Mouse (Mus musculus): Measurements from ENCODE around the gene Sltm.
"Not testable (repeated sequence)": the region's sequence is repeated elsewhere in the genome, so short reads cannot be mapped to it uniquely, and the experiment has no call there.

The Sltm gene

DNA sequence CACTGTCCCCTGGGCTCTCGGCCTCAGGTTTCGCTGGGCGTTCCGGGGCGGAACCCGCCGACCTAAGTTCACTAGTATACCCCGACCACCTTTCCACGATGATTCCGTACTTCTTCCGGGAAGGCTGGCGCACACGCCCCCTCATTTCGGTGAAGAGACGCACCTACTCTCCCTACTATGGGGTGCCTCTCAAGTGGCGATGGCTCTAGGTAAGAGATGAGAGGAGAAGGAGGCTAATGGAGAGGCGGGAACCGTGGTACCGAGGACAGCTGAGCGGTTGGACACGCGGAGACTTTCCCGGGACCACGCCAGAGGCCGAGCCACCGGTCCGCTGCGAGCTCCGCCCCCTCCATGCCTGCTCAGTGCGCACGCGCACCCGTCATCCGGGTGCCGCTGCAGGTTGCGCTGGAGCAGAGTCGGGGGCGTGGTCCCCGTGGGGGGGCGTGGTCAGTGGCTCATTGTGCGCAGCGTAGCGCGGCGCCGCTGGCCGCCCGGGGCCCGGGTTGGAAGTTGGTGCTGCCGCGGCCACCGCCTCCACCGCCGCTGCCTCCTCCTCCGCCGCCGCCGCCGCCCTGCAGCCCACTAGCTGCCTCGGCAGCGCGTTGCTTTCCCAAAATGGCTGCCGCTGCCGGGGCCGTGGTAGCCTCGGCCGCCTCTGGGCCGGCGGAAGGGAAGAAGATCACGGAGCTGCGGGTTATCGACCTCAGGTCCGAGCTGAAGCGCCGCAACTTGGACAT, at the start of gene Sltm:
Gene Sltm, plus strand, starts transcription at position 450 of the 737 bp plus-strand sequence.
- DNase-seq (ENCODE audit: low spot score in 2 of 2) = peak; percentile 100

DNA sequence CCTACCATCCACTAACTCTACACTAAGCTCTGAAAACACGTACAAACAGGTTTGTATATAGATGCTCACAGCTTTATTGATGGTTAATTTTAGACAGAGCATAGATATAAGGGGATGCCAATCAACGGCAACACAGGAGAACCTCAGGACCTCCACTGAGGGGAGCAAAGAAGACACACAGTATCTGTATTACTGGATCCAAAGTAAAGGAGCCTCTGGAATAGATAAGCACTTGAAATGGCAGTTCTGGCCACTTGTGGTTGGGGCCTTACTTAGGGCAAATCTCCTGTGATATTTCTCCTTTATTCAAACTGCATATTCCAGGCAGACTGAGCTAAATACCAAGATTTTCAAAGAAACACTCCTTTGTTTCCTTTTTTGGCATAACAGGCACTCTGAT, 49.5 kb upstream of the Sltm start:
- DNase-seq (ENCODE audit: low spot score in 2 of 2) = no peak

DNA sequence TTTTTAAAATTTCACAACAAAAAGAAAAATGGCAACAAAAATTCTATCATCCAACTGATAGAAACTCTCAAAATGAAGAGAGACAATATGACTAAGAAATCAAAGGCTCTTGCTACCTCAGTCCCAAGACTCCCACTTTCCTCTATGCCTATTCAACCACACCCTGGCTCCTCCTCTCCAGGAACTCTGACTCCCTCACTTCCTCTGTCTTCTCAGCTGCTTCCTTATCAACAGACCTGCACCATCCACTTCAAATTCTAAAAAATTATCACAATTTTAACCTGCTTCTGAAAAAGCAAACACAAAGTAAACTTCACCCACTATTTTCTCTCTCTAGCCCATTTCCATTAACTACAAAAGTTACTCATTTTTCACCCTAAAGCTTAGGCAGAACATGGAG, 45.6 kb upstream of the Sltm start:
- no peak for DNase-seq (ENCODE audit: low spot score in 2 of 2)

DNA sequence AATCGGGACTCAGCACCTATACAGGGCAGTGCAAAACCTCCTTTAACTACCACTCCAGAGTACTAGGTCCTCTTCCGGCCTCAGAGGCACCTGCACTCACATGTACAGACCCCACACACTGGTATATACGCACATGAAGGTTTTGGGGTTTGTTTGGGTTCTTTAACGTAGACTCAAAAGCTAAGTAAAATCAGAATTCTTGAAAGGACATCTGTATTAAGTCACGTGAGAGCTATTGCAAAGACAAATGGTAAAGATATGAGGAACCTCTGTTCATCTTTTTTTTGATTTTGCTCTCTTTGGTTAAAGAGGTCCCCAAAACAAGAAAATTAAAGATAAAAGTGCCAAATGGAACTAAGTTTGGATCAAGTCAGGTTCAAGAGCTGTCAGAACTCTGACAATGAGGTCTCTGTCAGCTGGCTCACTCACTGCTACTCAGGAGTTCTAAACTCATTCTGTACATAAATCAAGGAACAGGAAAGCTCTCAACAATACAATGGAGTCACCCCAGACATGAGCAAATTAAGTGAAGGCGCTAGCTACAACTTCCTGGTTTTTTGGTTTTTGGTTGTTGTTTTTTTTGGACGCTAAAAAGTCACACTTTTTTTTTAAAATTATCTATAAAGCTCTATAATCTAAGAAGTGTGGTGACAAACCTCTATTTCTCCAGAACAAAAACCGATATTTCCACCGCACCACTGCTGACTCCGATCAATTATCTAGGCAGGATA, 40.1 kb upstream of the Sltm start:
- no peak for DNase-seq (ENCODE audit: low spot score in 2 of 2)

DNA sequence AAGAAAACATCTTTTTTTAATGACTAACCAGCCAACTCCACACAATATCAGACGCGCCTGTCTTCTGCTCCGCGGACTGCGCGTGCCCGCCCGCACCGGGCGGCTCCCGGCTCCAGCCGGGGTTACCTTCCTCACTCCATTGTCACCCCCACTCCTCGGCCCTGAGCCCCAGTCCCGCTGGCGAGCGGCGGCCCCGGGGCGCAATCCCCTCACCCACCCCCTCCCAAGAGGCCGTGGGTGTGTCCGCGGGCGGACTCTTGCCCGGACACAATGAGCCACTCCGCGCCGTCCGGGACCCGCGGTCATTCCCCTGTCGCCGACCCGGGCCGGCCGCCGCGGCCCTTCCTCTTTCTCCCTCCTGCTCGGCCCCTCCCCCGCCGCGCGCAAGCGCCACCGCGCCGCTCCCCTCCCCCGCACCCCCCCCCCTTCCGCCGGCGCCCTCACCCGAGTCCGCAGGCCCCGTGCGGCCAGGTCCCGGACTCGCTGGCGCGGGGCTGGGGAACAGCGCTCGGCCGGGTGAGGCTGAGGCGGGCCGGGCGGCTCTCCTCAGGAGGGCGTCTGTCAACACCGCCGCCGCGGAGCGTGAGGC, 39.4 kb upstream of the Sltm start:
- DNase-seq (ENCODE audit: low spot score in 2 of 2) = peak; percentile 77 to 78

DNA sequence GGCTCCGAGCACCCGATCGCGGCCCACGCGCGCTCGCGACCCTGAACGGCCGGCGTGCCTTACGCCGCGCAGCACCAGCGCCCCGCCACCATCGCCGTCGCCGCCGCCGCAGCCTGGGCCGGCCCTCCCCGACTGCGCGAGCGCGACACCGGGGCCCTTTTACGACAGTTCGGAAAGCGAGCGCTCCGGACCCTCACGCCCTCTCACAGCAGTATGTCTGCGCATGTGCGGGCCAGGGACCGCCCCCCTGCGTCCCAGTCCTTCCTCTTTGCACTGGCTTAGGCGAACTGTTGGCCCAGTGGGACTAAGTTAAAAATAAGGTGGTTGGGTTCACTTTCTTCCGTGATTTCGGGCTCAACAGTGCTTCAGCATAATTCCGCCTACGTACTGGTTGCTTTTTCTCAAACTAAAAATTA, 38.9 kb upstream of the Sltm start, which contains the start of gene Rnf111:
Gene Rnf111, minus strand, starts transcription at position 100 of the 416 bp plus-strand sequence.
- DNase-seq (ENCODE audit: low spot score in 2 of 2) = peak; percentile 96 to 99

DNA sequence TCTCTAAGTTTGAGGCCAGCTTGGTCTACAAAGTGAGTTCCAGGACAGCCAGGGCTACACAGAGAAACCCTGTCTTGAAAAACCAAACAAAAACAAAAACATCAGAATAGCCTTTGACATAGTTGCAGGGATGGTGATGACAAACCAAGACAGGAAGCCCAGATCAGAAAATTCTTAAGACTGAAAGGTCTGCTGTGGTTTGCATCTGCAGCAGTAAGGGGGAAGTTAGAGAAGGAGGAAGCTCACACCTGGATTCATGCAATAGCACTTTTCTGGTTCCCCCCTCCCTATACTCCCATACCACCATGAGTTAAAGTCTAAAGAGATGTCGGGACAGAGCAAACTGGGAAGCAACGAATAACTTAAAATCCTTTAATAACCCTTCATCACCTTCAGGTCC, 36.4 kb upstream of the Sltm start:
- no peak for DNase-seq (ENCODE audit: low spot score in 2 of 2)

DNA sequence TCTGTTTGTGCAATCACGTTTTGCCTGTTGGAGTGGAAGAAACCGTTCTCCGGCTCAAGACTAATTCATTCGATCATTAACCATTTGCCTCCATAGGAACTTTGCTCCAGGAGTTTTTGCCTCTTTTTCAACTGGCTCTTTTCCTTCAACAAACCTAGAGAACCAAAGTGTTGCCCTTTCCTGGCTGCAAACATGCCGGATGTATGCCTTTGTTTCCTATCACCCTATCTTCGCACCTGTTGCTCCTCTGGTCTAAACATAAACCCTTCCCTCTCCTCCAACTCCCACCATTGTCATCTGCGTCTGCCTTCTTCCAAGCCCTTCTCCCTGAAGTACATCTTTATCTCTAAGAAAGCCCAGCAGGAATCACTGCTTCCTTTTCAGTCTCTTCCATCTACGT, 35.8 kb upstream of the Sltm start:
- DNase-seq (ENCODE audit: low spot score in 2 of 2) = no peak

DNA sequence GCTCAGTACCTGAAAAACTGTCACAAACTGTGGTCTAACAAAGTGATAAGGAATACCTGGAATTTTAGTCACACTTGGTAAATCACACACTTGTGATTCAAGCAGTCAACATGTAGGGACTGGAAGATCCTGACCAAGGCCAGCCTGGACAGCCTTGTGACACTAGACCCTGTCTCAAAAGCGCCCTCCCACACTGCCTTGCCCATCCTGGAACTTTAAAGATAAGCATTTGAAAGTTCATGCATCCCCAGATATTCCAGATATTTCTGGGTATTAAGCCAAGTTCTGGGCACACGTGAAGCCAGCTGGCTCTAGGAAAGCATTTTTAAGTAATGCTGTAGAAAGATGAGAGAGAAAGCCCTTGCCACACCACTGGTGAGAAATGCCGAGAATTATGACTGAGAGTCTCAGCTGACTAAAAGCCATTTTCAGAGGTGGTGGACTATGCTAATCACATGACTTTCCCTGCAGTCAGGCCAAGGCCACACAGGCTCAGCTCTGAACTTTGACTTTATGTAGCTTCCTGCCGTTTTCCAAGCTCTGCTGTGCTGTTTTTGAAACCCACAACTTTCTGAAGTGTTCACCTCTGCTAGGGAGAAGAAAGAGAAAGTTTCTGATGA, 32.5 kb upstream of the Sltm start:
- DNase-seq (ENCODE audit: low spot score in 2 of 2) = no peak

DNA sequence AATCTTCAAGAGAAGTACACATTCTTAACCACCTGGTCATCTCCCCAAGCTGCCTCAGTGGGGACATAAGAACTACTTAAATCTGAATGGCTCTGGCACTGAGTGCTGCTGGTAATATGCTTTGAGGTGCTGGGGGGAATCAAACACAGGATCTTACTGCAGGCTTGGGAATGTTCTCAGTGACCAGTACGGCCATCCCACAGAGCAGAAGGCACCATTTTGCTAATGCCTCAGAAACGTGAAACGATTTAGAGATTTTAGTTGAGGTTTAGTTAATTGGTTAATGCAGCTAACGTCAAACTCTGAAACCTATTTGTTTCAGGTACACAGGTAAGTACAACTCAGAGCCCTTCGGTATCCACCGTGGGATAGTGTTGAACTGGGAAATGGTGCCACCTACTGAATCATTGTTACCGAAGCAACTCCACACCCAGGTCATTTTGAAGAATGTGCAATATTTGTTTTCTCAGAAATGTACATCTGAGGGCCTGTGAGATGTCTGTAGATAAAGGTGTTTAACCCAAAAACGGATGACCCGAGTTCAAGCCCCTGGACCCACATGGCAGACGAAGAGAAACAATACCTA, 31.5 kb upstream of the Sltm start:
- no peak for DNase-seq (ENCODE audit: low spot score in 2 of 2)

DNA sequence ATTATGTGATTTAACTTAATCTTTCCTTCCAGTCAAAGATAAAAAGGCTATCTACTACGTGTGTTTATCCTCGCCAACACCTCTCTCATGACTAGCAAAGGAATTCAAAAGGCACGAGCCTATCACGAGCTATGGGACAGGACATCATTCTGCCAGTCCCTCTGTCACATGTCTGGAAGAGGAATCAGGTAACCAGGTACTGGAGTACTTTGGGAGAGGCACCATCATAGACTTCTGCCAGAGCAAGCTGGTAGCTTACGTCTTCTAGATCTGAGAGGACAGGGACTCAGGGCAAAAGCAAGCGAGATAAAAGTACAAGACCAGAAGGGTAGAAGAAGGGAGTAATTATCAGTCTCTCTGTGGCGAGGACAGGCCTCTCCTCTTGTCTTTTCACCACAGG, 30.9 kb upstream of the Sltm start:
- DNase-seq (ENCODE audit: low spot score in 2 of 2) = no peak

DNA sequence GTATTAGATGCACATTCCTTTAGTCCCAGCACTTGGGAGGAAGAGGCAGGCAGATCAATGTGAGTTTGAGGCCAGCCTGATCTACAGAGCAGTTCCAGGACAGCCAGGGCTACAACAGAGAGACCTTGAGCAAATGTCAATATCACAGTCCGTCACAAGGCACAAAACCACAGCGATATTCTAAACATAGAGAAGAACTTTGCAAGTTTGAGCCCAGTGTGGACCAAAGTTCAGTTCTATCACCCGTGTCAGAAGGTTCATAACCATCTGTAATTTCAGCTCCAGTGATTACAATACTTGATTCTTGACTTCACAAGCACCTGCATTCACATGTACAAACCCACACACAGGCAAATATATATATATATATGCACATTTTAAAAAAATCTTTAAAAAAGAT, 21.9 kb upstream of the Sltm start:
- no peak for DNase-seq (ENCODE audit: low spot score in 2 of 2)

DNA sequence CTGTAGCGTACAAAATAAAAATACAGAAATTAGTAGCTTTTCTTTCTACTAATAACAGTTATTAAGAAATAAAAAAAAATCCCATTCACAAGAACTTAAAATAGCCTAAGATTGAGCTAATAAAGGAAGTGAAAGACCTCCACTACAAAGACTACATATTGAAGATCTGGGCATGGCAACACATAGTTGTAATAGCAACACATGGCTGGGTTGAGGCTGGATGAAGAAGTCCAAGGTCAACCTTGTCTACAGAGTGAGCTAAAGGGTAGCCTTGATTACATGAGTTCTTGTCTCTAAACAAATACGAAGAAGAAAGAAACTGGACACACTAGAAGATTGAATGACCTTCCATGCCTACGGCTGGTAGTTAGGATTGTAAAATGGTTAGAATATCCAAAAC, 18.7 kb upstream of the Sltm start:
- no peak for DNase-seq (ENCODE audit: low spot score in 2 of 2)

DNA sequence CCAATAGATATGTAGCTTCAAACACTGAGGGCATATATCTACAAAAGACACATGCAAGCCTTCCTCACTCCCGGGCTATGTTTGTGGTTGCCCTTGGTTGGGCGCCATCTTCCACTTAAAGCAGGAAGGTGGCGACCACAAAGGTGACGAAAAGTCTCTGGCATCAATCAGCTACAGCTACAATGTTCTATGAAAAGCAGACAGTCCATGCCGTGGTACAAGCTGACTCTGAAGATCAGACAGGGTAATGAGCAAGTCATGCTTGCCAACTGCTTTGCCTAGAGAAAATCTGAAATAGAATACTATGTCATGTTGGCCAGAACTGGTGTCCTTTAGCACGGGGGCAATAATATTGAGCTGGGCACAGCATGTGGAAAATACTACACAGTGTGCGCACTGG, 18.2 kb upstream of the Sltm start:
- no peak for DNase-seq (ENCODE audit: low spot score in 2 of 2)

DNA sequence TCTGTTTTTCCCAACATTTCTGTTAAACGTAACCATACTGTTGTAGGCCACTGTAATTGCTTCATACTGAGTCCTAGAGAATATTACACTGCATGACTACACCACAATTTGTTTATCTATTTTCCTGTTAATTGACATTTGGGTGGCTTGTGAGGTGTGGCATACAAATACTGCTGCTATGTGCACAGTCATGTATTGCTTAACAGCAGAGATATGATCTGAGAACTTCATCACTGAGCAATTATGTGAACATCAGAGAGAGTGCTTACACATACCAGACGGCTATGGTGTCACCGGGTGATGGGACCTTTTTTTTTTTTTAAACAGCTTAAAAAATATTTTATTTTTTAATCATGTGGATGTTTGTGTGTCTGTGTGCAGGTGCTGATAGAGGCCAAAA, 9.2 kb upstream of the Sltm start:
- DNase-seq (ENCODE audit: low spot score in 2 of 2) = no peak

DNA sequence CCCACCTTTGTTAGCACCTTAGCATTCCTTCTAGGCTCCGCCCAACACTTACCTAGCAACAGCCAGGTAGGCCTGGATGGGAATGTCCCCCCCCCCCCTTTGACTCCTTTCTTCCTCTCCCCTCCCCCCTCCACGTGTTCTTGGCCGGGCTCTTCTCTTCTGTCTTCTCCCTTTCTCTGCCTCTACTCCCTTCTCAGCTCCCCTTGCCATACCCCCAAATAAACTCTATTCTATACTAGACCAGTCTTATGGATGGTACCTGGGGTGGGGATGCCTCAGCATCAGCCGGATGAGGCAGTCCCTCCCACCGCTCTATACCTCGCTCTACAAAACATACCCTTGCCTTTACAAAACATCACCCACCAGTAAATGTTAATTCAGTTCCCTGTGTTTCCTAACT, 970 bp upstream of the Sltm start:
- DNase-seq (ENCODE audit: low spot score in 2 of 2) = no peak

DNA sequence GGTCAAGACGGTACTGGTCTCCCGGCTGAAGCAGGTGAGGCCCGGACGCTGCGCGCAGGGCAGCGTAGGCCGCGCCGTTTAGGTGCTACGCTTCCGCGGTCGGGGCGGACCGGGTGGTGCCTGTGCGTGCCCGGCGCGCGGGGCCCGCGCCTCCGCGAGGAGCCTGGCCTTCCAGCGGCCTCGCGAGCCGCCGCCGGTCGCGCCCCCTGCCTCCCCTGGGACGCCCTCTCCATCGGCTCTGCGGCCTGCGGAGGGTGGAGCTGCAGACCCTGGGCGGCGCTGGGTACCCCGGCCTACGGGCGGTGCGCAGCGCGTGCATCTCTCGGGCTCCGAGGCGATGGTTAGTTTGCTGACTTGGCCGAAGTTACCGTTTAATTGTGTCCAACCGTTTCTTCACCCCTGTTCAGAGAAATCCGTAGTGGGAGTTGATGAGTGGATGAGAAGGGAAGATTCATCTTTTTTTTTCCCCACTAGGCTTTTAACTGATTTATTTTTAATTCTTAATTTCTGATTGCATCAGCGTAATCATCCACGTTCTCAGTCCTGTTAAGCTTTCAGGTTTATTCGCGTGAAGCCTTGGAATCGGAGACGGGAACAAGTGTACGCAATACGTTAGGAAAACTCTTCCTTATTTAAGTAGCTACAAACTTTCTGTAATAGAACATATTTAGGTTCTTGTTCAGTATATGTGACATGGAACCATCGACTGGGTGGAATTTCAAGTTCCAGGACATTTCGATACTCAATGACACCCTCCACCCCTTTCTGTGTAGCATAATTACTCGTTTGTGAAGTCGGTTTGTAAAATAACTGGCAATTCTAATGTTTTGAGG, 710 bp downstream of the Sltm start:
- no peak for DNase-seq (ENCODE audit: low spot score in 2 of 2)

DNA sequence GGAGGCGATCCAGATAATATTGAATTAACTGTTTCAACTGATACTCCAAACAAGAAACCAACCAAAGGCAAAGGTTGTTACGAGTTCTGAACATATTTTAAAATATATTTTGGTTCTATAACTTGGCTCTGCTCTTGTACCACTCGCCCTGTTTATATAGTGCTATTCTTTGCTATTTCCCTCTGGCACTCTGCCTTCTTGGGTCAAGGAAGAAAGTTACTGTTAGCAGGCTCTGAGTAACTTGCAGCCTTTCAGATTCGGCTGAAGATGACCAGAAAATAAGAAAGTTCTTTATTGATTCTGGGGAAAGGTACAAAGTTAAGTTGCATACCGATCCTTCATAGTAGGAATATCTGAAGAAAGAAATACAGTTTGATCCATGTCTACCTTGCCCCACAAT, 1.4 kb downstream of the Sltm start:
- DNase-seq (ENCODE audit: low spot score in 2 of 2) = no peak

DNA sequence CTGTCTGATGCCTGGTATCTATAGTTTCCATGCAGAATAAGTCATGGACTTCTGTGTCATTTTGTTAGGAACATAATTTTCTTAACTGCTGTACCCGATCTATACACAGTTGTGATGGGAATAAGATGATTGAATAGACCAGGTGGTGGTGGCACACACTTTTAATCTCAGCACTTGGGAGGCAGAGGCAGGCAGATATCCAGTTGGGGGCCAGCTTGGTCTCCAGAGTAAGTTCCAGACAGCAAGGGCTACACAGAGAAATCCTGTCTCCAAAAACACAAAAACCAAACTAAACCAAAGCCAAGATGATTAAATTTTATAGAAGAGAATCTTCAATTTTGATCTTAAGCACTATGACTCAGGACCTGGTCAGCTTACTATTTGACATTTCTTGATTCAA, 2.3 kb downstream of the Sltm start:
- DNase-seq (ENCODE audit: low spot score in 2 of 2) = no peak

DNA sequence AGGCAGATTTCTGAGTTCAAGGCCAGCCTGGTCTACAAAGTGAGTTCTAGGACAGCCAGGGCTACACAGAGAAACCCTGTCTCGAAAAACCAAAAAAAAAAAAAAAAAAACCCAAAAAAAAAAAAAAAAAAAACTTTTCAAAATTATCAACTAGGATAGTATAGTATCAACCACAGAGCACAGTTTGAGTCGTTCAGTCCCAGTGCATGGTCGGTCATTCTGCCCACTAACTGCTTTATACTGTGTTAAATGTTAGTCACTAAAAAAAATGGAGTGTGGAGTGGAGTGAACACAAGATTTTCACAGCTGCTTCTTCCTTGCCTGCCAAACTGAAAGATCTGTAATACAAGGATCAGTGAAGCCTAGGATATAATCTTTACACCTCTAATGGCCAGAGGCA, 4.0 kb downstream of the Sltm start:
- not testable (repeated sequence) for DNase-seq (ENCODE audit: low spot score in 2 of 2)

DNA sequence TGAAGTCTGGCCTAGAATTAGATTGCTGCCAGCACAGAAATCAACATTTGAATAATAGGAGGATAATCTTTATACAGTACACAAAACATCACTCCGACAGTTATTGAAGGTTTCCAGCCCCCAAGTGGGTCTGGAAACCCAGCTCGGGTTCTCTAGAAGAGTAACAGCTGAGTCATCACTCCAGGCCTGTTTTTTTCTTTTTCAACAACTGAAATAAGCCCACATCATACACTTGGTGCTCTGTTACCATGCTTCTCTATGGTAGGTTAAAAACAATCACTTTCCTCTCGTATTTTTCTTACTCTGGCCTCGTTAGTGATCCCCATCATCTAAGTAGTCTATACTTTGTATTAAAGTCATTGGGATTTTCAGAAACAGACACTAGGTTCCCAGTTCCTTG, 5.8 kb downstream of the Sltm start:
- no peak for DNase-seq (ENCODE audit: low spot score in 2 of 2)

Measured in spleen, postnatal 10 days (tissue).